Comparison of ENCODE assay signal across 10 mouse cellular contexts in genomic region chr11:107103224-107103589, GRCm38 (mm10). TPM values are rescaled to one million over a fixed set of nuclear protein-coding genes. Genes with fewer than 3 reads are reported as not detected.
DNase-seq lines count a peak whose midpoint lies in the region; ATAC-seq and TF ChIP-seq lines count a peak whose summit lies in the region.
"Had no signal": no experiment of that assay in that cellular context is flagged by ENCODE, and none has a peak within 500 bp of the region (broad histone marks: within the 10 kb centered on the region; RNA-seq: fewer than 3 reads in every experiment).

No protein-coding gene starts in this region.

- TF ChIP-seq CTCF in gastrocnemius, adult 2 months (IDR thresholded peaks at IDR 0.05): no peak
- TF ChIP-seq CTCF in liver, postnatal 0 days (IDR thresholded peaks at IDR 0.05; ENCODE audit: low read depth): no peak

- intact Hi-C loops in gastrocnemius, adult 2 months (cut with DNase I): loop anchor here (5.0 kb wide), 1 partner anchor 49 kb away; no protein-coding TSS in a partner anchor
- intact Hi-C loops in left cerebral cortex, postnatal 4 days (cut with DNase I): no loop called here

- H3K27me3 ChIP-seq in liver, embryonic 11.5 days (replicated peaks; ENCODE audit: control insufficient read depth, insufficient read depth, low read length): no peaks in the 10 kb centered on the region
- H3K27me3 ChIP-seq in liver, postnatal 0 days (ENCODE audit: insufficient read depth, low read length): no peaks in the 10 kb centered on the region

- peak overlapping the region; percentile 22; the same call in 1 of the 2 replicates for H3K9ac ChIP-seq in liver, embryonic 11.5 days (ENCODE audit: low read depth, low read length)
- H3K9ac ChIP-seq in liver, postnatal 0 days (replicated peaks): no peak overlapping the region; the same call in 1 of the 2 replicates
- H3K9ac ChIP-seq: liver, embryonic 14.5 days had no signal

- no peak for DNase-seq in gastrocnemius, adult 2 months
- DNase-seq in gastrocnemius, postnatal 10 days: no peak
- DNase-seq in liver, embryonic 11.5 days (ENCODE audit: low spot score): no peak
- no peak for DNase-seq in liver
- DNase-seq in liver, postnatal 0 days: no peak
- DNase-seq in cerebellum, adult 11 months: no peak
- no peak for DNase-seq in left cerebral cortex, postnatal 4 days

- WGBS in liver, embryonic 11.5 days: 58% methylated on average over 2 of the region's 2 CpGs
- WGBS in liver, postnatal 0 days (ENCODE audit: insufficient replicate concordance): 35% methylated on average over 2 of the region's 2 CpGs

- H3K4me3 ChIP-seq in gastrocnemius, adult 2 months: no peak overlapping the region
- H3K4me3 ChIP-seq in liver, embryonic 11.5 days (ENCODE audit: low read depth, low read length): no peak overlapping the region
- H3K4me3 ChIP-seq in liver, postnatal 0 days (ENCODE audit: low read depth, low read length): no peak overlapping the region
- H3K4me3 ChIP-seq: left cerebral cortex, adult 2 months had no signal

- H3K27ac ChIP-seq in gastrocnemius, adult 2 months: peak overlapping the region; percentile 40; the same call in 1 of the 2 replicates
- H3K27ac ChIP-seq in liver, embryonic 11.5 days (ENCODE audit: low read depth, low read length): no peak overlapping the region
- H3K27ac ChIP-seq in liver, postnatal 0 days (ENCODE audit: low read depth): peak overlapping the region; percentile 57; the same call in 1 of the 2 replicates
- H3K27ac ChIP-seq: left cerebral cortex, adult 2 months; liver, embryonic 14.5 days had no signal

- no peaks in the 10 kb centered on the region for H3K9me3 ChIP-seq in liver, embryonic 11.5 days (ENCODE audit: control insufficient read depth, low read length)
- H3K9me3 ChIP-seq in liver, postnatal 0 days (ENCODE audit: low read length): no peaks in the 10 kb centered on the region

- ATAC-seq in liver, embryonic 11.5 days (replicated peaks; ENCODE audit: low FRiP score): no peak
- peak; percentile 2 for ATAC-seq in activated CD4-positive, CD25-positive, alpha-beta regulatory T cell, adult 4 months
- ATAC-seq in liver, postnatal 0 days: no peak

- peaks cover 10% of the 10 kb centered on the region; the same call in 1 of the 2 replicates for H3K36me3 ChIP-seq in liver, embryonic 11.5 days (ENCODE audit: control insufficient read depth, insufficient read depth, low read length)
- peaks cover 17% of the 10 kb centered on the region for H3K36me3 ChIP-seq in liver, postnatal 0 days (replicated peaks; ENCODE audit: insufficient read depth, low read length)

- no peak overlapping the region for H3K4me2 ChIP-seq in liver, embryonic 11.5 days
- peak overlapping the region; percentile 24; the same call in 1 of the 2 replicates for H3K4me2 ChIP-seq in liver, postnatal 0 days (ENCODE audit: low read depth, low read length)

- H3K4me1 ChIP-seq in liver, embryonic 11.5 days (replicated peaks; ENCODE audit: control insufficient read depth, insufficient read depth, low read length): peaks cover 18% of the 10 kb centered on the region
- peaks cover 19% of the 10 kb centered on the region for H3K4me1 ChIP-seq in liver, postnatal 0 days (ENCODE audit: insufficient read depth)

- TF ChIP-seq EP300 in liver, postnatal 0 days (IDR thresholded peaks at IDR 0.05; ENCODE audit: low read depth): no peak

RNA-seq across cellular contexts. Expression of gene Bptf, which starts 28.7 kb away (rescaled TPM):
- total RNA-seq in gastrocnemius, adult 2 months (2021): 10 to 100 TPM; 22.4 to 24.2 TPM
- total RNA-seq in gastrocnemius, postnatal 10 days (2021): 10 to 100 TPM; 25.5 to 35.1 TPM
- polyA plus RNA-seq in liver, embryonic 11.5 days (2014; fragmentation: Nextera tagmentation; extraction: Ambion mirVana): 22.6 and 27.9 TPM in 2 replicates
- 10 to 100 TPM; 57.7 to 74.0 TPM for polyA plus RNA-seq in activated CD4-positive, CD25-positive, alpha-beta regulatory T cell, adult 4 months (2017; shearing (Covaris generic))
- polyA plus RNA-seq in liver, postnatal 0 days (2015; fragmentation: Nextera tagmentation; extraction: Ambion mirVana): 7.3 and 8.3 TPM in 2 replicates
- 10 to 100 TPM; 88.8 to 90.4 TPM for total RNA-seq in left cerebral cortex, postnatal 4 days (2021)
